Mouse (Mus musculus) cerebellum, adult 8-10 months (tissue): ENCODE data around the gene Hltf.

Source experiments
- DNase-seq: peaks from one replicate; pipeline ENCODE4 v3.0.0; 2022

The Hltf gene

DNA sequence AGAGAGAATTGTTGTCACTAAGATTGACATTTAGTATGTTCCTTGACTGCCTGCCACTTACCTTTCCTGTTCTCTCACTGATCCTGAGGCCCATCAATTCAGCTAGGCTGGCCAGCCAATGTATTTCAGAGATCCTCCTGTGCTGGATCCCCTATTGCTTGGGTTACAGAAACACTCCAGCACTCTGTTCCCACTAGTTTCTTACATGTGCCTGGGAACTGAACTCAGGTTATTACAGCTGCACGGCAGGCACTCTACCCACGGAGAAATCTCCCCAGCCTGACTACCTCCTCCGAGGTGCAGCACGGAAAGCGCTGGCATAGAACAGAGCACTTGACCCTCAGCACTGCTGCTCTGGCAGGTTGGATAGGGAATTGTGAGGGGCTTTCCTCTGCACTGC, 90.0 kb downstream of the Hltf start:
- no peak for DNase-seq

GRCm38 (mm10) chr3:20150511-20150910, 92.9 kb downstream of the Hltf start:
- DNase-seq, result no peak

GRCm38 (mm10) chr3:20151651-20152050, 94.0 kb downstream of the Hltf start:
- no peak for DNase-seq

DNA sequence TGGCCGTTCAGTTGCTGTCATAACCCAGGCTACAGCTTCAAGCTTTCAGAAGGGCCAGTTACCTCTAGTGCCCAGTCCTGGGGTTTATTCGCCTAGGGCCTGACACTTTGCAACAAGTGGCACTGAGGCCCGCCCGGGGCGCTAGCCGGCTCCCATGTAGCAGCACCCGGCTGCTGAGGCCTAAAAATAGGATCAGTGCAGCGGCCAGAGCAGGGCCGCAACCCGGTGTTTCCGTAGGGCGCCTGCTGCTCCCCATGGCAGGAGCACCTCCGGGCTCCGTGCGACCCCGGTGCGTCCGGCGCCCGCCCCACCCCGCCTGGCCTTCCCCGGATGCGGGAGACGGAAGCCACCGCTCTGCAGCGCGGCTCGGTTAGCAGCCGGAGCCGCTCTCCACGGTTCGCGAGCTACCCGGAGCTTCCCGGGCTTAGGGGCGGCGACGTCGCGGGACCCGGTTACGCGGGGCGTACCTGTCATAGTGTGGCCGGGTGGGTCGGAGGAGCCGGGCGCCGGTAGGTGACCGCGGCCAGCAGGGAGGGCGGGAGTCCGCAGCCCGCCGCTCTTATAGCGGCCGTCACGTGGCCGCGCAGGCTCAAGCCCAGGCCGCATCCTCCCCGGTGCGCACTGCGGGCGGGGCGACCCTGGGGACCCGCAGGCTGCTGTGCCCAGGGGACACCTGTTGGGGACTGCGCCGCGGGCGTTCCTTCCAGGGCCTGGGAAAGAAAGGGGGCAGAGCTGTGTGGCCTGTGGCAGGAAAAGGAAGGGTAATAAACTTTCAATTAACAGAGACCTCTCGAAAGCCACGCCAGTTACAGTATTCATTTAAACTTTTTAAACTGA, 97.1 kb downstream of the Hltf start, which contains the start of gene Gyg:
Gyg (minus strand) TSS at position 787 of the 837 bp plus-strand sequence.
- DNase-seq, result peak; percentile 26

- DNase-seq, result no peak
Measured at GRCm38 (mm10) chr3:20155476-20155875, 97.9 kb downstream of the Hltf start.

GRCm38 (mm10) chr3:20167487-20167886, 109.9 kb downstream of the Hltf start:
- DNase-seq, result no peak
